Mouse (Mus musculus): ENCODE measurements around the gene Clstn2. TPM values are rescaled to one million over a fixed set of nuclear protein-coding genes. Genes with fewer than 3 reads are reported as not detected.

The Clstn2 gene
- polyA plus RNA-seq, 1 experiment, result not detected

DNA sequence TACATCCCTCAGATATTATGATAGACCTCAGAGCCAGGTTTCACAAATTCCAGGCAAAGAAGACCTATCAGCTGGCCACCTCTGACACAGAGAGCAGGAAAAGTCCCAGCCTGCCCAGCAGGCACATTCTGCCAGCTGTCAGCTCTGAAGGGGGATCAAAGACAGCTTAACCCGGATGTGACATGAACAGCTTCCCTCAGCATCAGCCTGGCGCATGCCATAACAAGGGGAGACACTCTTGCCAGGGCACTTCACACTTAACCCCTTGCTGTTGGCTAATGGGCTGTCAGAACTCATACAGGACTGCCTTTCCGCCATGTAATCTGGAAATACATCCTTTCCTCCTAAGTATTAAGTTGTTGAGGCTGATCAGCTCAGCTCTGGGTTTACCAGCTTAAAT, 403.8 kb downstream of the Clstn2 start:
- WGBS, result 76% methylated on average over 3 of the region's 3 CpGs
- H3K4me1 ChIP-seq (ENCODE audit: control insufficient read depth, insufficient read depth, low read length), result no peaks in the 10 kb centered on the region
- no peak overlapping the region for H3K27ac ChIP-seq (ENCODE audit: insufficient read depth, low read depth, low read length)
- TF ChIP-seq CTCF (IDR thresholded peaks at IDR 0.05; ENCODE audit: insufficient read depth, low read depth, low read length), result no peak
- TF ChIP-seq POLR2A (IDR thresholded peaks at IDR 0.05; ENCODE audit: insufficient read depth, low read depth, low read length), result no peak
- no peak overlapping the region for H3K4me3 ChIP-seq (ENCODE audit: insufficient read depth, low read depth, low read length)

DNA sequence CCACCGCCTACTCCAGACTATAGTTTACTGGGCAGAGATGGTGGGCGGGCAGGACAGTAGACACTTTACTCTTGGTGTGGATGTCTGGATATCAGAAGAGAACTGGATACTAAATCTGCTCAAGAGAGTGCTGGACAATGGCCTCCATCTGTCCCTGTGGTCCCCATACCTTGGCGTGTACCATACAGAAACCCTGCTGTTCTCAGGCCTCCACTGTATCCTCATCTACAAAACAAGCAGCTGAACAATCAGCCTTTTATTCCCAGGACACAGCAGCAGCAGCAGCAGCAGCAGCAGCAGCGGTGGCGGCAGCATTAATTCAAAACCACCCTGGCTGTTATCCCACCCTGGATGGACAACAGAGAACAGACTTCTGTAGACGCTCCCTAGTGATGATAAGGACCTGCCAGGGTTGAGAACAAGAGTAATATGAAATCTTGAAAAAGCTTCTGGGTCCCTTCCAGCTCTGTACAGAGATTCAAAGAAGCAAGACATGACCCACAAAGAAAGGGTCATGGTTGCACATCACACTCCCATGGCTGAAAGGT, 404.5 kb downstream of the Clstn2 start:
- 81% methylated on average over 6 of the region's 6 CpGs for WGBS
- Histone ChIP-seq H3K4me1 (ENCODE audit: control insufficient read depth, insufficient read depth, low read length) (no peaks in the 10 kb centered on the region), H3K4me3 (ENCODE audit: insufficient read depth, low read depth, low read length) (no peak overlapping the region), H3K27ac (ENCODE audit: insufficient read depth, low read depth, low read length) (no peak overlapping the region)
- TF ChIP-seq POLR2A (IDR thresholded peaks at IDR 0.05; ENCODE audit: insufficient read depth, low read depth, low read length) (no peak), CTCF (IDR thresholded peaks at IDR 0.05; ENCODE audit: insufficient read depth, low read depth, low read length) (no peak)

DNA sequence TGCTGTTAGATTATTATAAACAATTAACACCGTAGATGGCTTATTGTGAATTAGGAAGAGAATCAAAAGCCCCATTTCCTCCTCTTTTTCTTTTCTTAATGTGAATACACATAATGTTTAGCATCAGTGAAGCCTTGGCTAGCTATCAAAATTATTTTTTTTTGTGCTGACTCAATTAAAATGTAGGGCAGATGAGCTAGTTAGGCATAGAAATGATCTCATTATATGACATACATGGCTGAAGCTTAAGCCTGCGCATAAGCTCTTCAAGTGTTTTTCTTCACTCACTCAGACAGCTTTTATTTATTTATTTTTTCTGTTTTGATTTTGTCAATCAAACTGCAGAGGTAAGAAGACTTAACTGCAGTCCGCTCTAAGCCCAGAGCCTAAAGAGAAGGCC, 405.1 kb downstream of the Clstn2 start:
- no peak for TF ChIP-seq CTCF (IDR thresholded peaks at IDR 0.05; ENCODE audit: insufficient read depth, low read depth, low read length)
- no peak for TF ChIP-seq POLR2A (IDR thresholded peaks at IDR 0.05; ENCODE audit: insufficient read depth, low read depth, low read length)
- H3K4me3 ChIP-seq (ENCODE audit: insufficient read depth, low read depth, low read length), result no peak overlapping the region
- no peaks in the 10 kb centered on the region for H3K4me1 ChIP-seq (ENCODE audit: control insufficient read depth, insufficient read depth, low read length)
- 73% methylated on average over 3 of the region's 3 CpGs for WGBS
- no peak overlapping the region for H3K27ac ChIP-seq (ENCODE audit: insufficient read depth, low read depth, low read length)

DNA sequence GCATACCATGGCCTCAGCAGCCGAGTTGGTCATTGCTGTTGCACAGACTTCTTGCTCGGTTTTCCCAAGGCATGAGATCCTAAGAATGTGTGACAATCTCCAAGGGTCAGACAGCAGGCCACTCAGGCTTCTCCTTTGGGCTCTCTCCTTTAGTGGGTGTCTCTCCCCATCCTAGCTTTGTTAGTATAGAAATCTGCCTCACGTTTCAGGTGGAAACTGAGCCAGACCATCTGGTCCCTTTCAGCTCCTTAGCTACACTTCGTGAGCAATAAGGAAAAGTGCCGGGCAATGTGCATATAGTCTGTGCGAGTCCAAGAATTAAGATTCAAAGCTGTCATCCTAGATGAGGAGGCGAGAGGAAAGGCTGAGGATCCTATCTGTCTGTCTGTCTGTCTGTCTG, 422.4 kb downstream of the Clstn2 start:
- Histone ChIP-seq H3K27ac (ENCODE audit: insufficient read depth, low read depth, low read length) (no peak overlapping the region), H3K4me1 (ENCODE audit: control insufficient read depth, insufficient read depth, low read length) (no peaks in the 10 kb centered on the region), H3K4me3 (ENCODE audit: insufficient read depth, low read depth, low read length) (no peak overlapping the region)
- TF ChIP-seq POLR2A (IDR thresholded peaks at IDR 0.05; ENCODE audit: insufficient read depth, low read depth, low read length) (no peak), CTCF (IDR thresholded peaks at IDR 0.05; ENCODE audit: insufficient read depth, low read depth, low read length) (no peak)
- 87% methylated on average over 7 of the region's 7 CpGs for WGBS

DNA sequence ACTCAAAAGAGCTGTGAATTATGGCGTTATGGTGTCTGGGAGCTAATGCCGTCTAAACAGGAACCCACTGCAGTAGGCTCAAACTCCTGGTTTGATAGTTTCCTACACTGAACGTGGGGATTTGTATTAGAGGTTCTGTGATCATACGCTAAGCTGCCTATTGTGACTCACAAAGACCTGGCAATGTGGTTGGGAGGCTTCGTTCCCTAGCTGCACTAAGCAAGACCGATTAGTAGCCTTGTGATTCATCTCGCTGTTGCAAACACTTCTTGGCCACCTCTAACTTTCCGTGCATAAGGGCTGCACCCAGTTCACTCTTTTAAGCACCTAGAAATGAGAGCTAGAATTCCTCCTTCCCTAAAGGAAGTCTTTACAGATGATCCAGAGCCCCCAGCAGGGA, 429.3 kb downstream of the Clstn2 start:
- no peak overlapping the region for H3K27ac ChIP-seq (ENCODE audit: insufficient read depth, low read depth, low read length)
- H3K4me3 ChIP-seq (ENCODE audit: insufficient read depth, low read depth, low read length), result no peak overlapping the region
- 40% methylated on average over 8 of the region's 8 CpGs for WGBS
- peaks cover 7% of the 10 kb centered on the region for H3K4me1 ChIP-seq (ENCODE audit: control insufficient read depth, insufficient read depth, low read length)
- TF ChIP-seq CTCF (IDR thresholded peaks at IDR 0.05; ENCODE audit: insufficient read depth, low read depth, low read length), result no peak
- TF ChIP-seq POLR2A (IDR thresholded peaks at IDR 0.05; ENCODE audit: insufficient read depth, low read depth, low read length), result no peak

DNA sequence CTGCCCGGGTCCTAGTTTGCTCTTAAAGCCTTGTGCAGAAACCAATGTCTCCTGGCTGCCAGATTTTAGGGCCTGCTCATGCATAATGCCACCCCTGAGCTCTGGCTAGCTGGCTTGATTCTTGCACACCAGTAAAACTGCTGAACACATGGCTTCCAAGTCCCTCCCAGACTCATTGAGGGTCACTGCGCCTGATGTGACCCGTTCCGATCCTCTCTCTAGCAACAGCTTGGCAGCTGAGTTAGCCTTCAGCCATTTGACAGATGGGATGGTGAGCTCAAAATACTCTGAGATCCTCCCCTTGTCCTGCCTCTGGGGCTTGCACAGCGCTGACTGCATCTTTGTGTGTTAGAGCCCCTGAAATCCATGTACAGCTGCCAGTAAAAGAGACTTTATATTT, 430.5 kb downstream of the Clstn2 start:
- Histone ChIP-seq H3K4me1 (ENCODE audit: control insufficient read depth, insufficient read depth, low read length) (peaks cover 7% of the 10 kb centered on the region), H3K4me3 (ENCODE audit: insufficient read depth, low read depth, low read length) (no peak overlapping the region), H3K27ac (ENCODE audit: insufficient read depth, low read depth, low read length) (no peak overlapping the region)
- TF ChIP-seq CTCF (IDR thresholded peaks at IDR 0.05; ENCODE audit: insufficient read depth, low read depth, low read length) (no peak), POLR2A (IDR thresholded peaks at IDR 0.05; ENCODE audit: insufficient read depth, low read depth, low read length) (no peak)
- 70% methylated on average over 5 of the region's 5 CpGs for WGBS

DNA sequence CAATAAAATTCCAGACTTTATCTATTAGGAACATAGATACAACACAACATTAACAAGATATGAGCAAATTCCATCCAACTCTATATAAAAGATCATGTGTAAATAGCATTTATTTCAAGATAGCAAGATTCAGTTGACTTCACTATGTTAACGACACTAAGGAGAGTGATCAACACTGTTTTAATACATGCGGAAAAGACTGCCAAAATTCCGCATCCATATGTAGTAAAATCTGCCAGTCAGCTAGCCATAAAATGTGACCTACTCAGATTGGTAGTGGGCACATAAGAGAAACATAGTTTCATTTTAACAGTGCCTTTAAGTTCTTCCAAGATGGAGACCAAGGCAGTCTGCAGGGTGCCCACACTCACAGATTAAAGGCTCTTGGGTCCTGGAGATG, 434.0 kb downstream of the Clstn2 start:
- TF ChIP-seq POLR2A (IDR thresholded peaks at IDR 0.05; ENCODE audit: insufficient read depth, low read depth, low read length), result no peak
- TF ChIP-seq CTCF (IDR thresholded peaks at IDR 0.05; ENCODE audit: insufficient read depth, low read depth, low read length), result no peak
- WGBS, result 92% methylated on average over 3 of the region's 3 CpGs
- Histone ChIP-seq H3K4me1 (ENCODE audit: control insufficient read depth, insufficient read depth, low read length) (peaks cover 7% of the 10 kb centered on the region), H3K4me3 (ENCODE audit: insufficient read depth, low read depth, low read length) (no peak overlapping the region), H3K27ac (ENCODE audit: insufficient read depth, low read depth, low read length) (no peak overlapping the region)

DNA sequence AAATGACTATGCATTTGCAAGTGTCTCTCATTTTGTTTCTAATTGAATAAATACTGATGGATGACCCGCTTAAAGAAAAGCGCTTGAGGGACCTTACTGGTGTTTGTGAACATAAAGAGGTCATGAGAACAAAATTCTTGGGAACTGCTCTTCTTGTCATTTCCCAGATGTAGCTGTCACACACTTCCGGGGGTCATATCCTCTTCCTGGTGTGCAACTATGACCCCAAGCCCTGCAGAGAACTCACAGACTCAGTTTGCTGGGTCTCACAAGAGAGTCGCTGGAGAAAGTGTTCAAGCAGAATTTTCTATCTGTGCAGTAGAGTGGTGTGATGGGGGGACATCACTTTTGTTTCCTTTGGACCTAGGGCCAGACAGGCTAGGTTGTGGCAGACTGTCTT, 442.3 kb downstream of the Clstn2 start:
- WGBS, result 91% methylated on average over 4 of the region's 4 CpGs
- no peak for TF ChIP-seq POLR2A (IDR thresholded peaks at IDR 0.05; ENCODE audit: insufficient read depth, low read depth, low read length)
- no peak for TF ChIP-seq CTCF (IDR thresholded peaks at IDR 0.05; ENCODE audit: insufficient read depth, low read depth, low read length)
- no peak overlapping the region for H3K4me3 ChIP-seq (ENCODE audit: insufficient read depth, low read depth, low read length)
- no peak overlapping the region for H3K27ac ChIP-seq (ENCODE audit: insufficient read depth, low read depth, low read length)
- peaks cover 3% of the 10 kb centered on the region; the same call in 1 of the 2 replicates for H3K4me1 ChIP-seq (ENCODE audit: control insufficient read depth, insufficient read depth, low read length)

DNA sequence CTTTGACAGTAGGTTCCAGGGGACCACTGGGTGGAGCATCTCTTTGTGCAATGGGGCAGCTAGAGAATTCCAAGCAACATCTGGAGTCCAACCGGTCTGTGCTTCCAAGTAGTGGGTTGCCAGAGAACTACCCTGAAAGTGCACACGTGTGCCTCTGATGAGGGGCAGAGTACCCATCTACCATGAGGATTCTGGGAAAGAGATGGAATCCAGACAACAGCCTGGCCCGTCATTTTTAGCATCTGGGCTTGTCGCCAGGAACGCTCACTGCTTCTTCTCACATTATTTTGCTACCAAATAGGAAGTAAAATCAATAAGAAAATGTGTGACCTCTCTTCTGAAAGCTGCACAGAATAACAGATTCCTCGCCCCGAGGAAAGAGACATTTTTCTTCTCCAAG, 462.1 kb downstream of the Clstn2 start:
- H3K4me3 ChIP-seq (ENCODE audit: insufficient read depth, low read depth, low read length), result no peak overlapping the region
- H3K4me1 ChIP-seq (ENCODE audit: control insufficient read depth, insufficient read depth, low read length), result no peaks in the 10 kb centered on the region
- no peak for TF ChIP-seq POLR2A (IDR thresholded peaks at IDR 0.05; ENCODE audit: insufficient read depth, low read depth, low read length)
- no peak for TF ChIP-seq CTCF (IDR thresholded peaks at IDR 0.05; ENCODE audit: insufficient read depth, low read depth, low read length)
- WGBS, result 59% methylated on average over 7 of the region's 7 CpGs
- H3K27ac ChIP-seq (ENCODE audit: insufficient read depth, low read depth, low read length), result no peak overlapping the region

DNA sequence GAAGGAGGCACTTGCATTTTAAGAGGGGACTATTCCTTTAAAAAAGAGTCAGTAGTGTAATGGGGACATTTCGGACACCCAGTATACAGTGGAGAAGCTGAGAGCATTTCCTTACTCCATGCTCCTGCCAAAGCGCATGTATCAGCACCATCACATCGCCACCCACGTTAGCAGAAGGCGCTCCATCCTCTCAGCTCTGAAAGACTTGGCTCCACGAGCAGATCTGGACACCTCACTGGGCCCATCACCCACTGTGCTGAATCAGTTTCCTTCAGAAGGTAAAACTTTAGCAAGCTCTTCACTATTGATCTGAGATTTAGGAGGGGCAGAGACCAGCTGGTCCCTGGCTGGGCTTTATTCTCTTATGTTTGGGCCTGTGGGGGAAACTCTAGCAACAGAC, 469.9 kb downstream of the Clstn2 start:
- 85% methylated on average over 6 of the region's 6 CpGs for WGBS
- H3K4me3 ChIP-seq (ENCODE audit: insufficient read depth, low read depth, low read length), result no peak overlapping the region

More for the DNA sequence above, 469.9 kb downstream of the Clstn2 start:
- H3K27ac ChIP-seq (ENCODE audit: insufficient read depth, low read depth, low read length), result no peak overlapping the region
- TF ChIP-seq CTCF (IDR thresholded peaks at IDR 0.05; ENCODE audit: insufficient read depth, low read depth, low read length) (no peak), POLR2A (IDR thresholded peaks at IDR 0.05; ENCODE audit: insufficient read depth, low read depth, low read length) (no peak)
- H3K4me1 ChIP-seq (ENCODE audit: control insufficient read depth, insufficient read depth, low read length), result no peaks in the 10 kb centered on the region

Data from olfactory bulb, adult 2 months (tissue).